ENCODE assay signal across 13 mouse cellular contexts in genomic region chr9:50724661-50725330, GRCm38 (mm10). TPM values are rescaled to one million over a fixed set of nuclear protein-coding genes. Genes with fewer than 3 reads are reported as not detected.
DNase-seq lines count a peak whose midpoint lies in the region; ATAC-seq and TF ChIP-seq lines count a peak whose summit lies in the region.
"Had no signal": no experiment of that assay in that cellular context is flagged by ENCODE, and none has a peak within 500 bp of the region (broad histone marks: within the 10 kb centered on the region; RNA-seq: fewer than 3 reads in every experiment).

No protein-coding gene starts in this region.

- peak overlapping the region; percentile 9; the same call in 1 of the 2 replicates for H3K4me2 ChIP-seq in heart, embryonic 14.5 days (ENCODE audit: low read length)
- H3K4me2 ChIP-seq in forebrain, embryonic 13.5 days = peak overlapping the region; percentile 39
- H3K4me2 ChIP-seq in midbrain, embryonic 15.5 days = peak overlapping the region; percentile 85
- H3K4me2 ChIP-seq: lung, embryonic 15.5 days had no signal

- no peak for TF ChIP-seq POLR2A in brain, embryonic 14.5 days (IDR thresholded peaks at IDR 0.05; ENCODE audit: borderline replicate concordance, extremely low read depth, insufficient read depth, insufficient read length, poor library complexity, severe bottlenecking)

- 46% methylated on average over 3 of the region's 3 CpGs for WGBS in heart, embryonic 14.5 days
- 34% methylated on average over 3 of the region's 3 CpGs for WGBS in forebrain, embryonic 13.5 days
- WGBS in midbrain, embryonic 15.5 days = 30% methylated on average over 3 of the region's 3 CpGs

- peaks cover 33 to 56% of the 10 kb centered on the region in 2 experiments for H3K4me1 ChIP-seq in heart, embryonic 14.5 days (ENCODE audit: control insufficient read depth in 2 of 2, insufficient read depth in 2 of 2, low read length in 2 of 2)
- peaks cover 65% of the 10 kb centered on the region for H3K4me1 ChIP-seq in forebrain, embryonic 13.5 days
- peaks cover 54% of the 10 kb centered on the region for H3K4me1 ChIP-seq in midbrain, embryonic 15.5 days

- no peaks in the 10 kb centered on the region for H3K27me3 ChIP-seq in heart, embryonic 14.5 days (ENCODE audit: control insufficient read depth, insufficient read depth, low read length)
- no peaks in the 10 kb centered on the region for H3K27me3 ChIP-seq in forebrain, embryonic 13.5 days
- no peaks in the 10 kb centered on the region for H3K27me3 ChIP-seq in midbrain, embryonic 15.5 days (replicated peaks)
- H3K27me3 ChIP-seq: lung, embryonic 15.5 days had no signal

- ATAC-seq in heart, embryonic 14.5 days (ENCODE audit: insufficient number of reproducible peaks, insufficient read depth, low FRiP score, low read depth) = no peak
- ATAC-seq in forebrain, embryonic 13.5 days = no peak
- no peak for ATAC-seq in midbrain, embryonic 15.5 days (replicated peaks)
- ATAC-seq in megakaryocyte-erythroid progenitor cell, adult 5-6 weeks (replicated peaks; ENCODE audit: low FRiP score, low TSS enrichment, poor library complexity, severe bottlenecking) = no peak
- ATAC-seq: activated CD4-positive, CD25-positive, alpha-beta regulatory T cell, adult 4 months had no signal

- DNase-seq in heart, postnatal 36 days = no peak
- peak; percentile 80 for DNase-seq in brain, embryonic 14.5 days (ENCODE audit: low read depth)
- no peak for DNase-seq in B cell, adult 2 months
- DNase-seq in left cerebral cortex, postnatal 4 days = no peak
- DNase-seq: kidney, postnatal 10 days; thymus, adult 2 months had no signal

- no peaks in the 10 kb centered on the region for H3K36me3 ChIP-seq in heart, embryonic 14.5 days (ENCODE audit: control insufficient read depth, insufficient read depth, low read length)
- H3K36me3 ChIP-seq in forebrain, embryonic 13.5 days (ENCODE audit: poor library complexity, severe bottlenecking) = no peaks in the 10 kb centered on the region
- no peaks in the 10 kb centered on the region for H3K36me3 ChIP-seq in midbrain, embryonic 15.5 days (replicated peaks)
- H3K36me3 ChIP-seq: lung, embryonic 15.5 days had no signal

- H3K27ac ChIP-seq in heart, embryonic 14.5 days (replicated peaks in 1 of 2; ENCODE audit: control insufficient read depth in 1 of 2, insufficient read depth in 1 of 2, low read depth in 2 of 2, low read length in 2 of 2) = peak overlapping the region; percentile 74 to 95; a peak in 2 of 4 replicates
- peak overlapping the region; percentile 70 for H3K27ac ChIP-seq in forebrain, embryonic 13.5 days
- peak overlapping the region; percentile 87 for H3K27ac ChIP-seq in midbrain, embryonic 15.5 days
- H3K27ac ChIP-seq: left cerebral cortex, adult 2 months; lung, embryonic 15.5 days had no signal

- TF ChIP-seq CTCF in brain, embryonic 14.5 days (IDR thresholded peaks at IDR 0.05; ENCODE audit: borderline replicate concordance, extremely low read depth, insufficient read depth, insufficient read length) = no peak

- no peaks in the 10 kb centered on the region for H3K9me3 ChIP-seq in heart, embryonic 14.5 days (ENCODE audit: control insufficient read depth, low read length)
- no peaks in the 10 kb centered on the region for H3K9me3 ChIP-seq in forebrain, embryonic 13.5 days (replicated peaks)
- H3K9me3 ChIP-seq in midbrain, embryonic 15.5 days = no peaks in the 10 kb centered on the region
- H3K9me3 ChIP-seq: lung, embryonic 15.5 days had no signal

- H3K4me3 ChIP-seq in heart, embryonic 14.5 days (ENCODE audit: control insufficient read depth in 1 of 2, insufficient read depth in 1 of 2, low read depth in 1 of 2, low read length in 2 of 2) = no peak overlapping the region
- H3K4me3 ChIP-seq in forebrain, embryonic 13.5 days = peak overlapping the region; percentile 10; the same call in 1 of the 2 replicates
- H3K4me3 ChIP-seq in midbrain, embryonic 15.5 days = no peak overlapping the region
- H3K4me3 ChIP-seq: left cerebral cortex, adult 2 months; lung, embryonic 15.5 days had no signal

- intact Hi-C loops in heart, postnatal 36 days (cut with DNase I) = loop anchor here (5.0 kb wide), 1 partner anchor 43 kb away; the partner anchor contains the start of gene Fdxacb1
- intact Hi-C loops in left cerebral cortex, postnatal 4 days (cut with DNase I) = no loop called here

- 0 out of 2 replicates have a peak overlapping the region, but pooled peaks have one; percentile 21 for H3K9ac ChIP-seq in heart, embryonic 14.5 days (ENCODE audit: low read length)
- H3K9ac ChIP-seq in forebrain, embryonic 13.5 days = peak overlapping the region; percentile 37; the same call in 1 of the 2 replicates
- 0 out of 2 replicates have a peak overlapping the region, but pooled peaks have one; percentile 18 for H3K9ac ChIP-seq in midbrain, embryonic 15.5 days
- H3K9ac ChIP-seq: lung, embryonic 15.5 days had no signal

RNA-seq across cellular contexts. Expression of gene Dixdc1, which starts 14.5 kb away (rescaled TPM):
- 11.9 and 12.5 TPM in 2 replicates for polyA plus RNA-seq in heart, embryonic 14.5 days (2014; fragmentation: Nextera tagmentation; extraction: Ambion mirVana)
- total RNA-seq in heart, postnatal 36 days (2021) = 1 to 10 TPM; 4.2 to 7.4 TPM
- 29.9 and 40.6 TPM in 2 replicates for polyA plus RNA-seq in brain, embryonic 14.5 days (2012; rRNA removed)
- 20.2 and 21.4 TPM in 2 replicates for polyA plus RNA-seq in forebrain, embryonic 13.5 days (2015; fragmentation: Nextera tagmentation; extraction: Ambion mirVana)
- polyA plus RNA-seq in midbrain, embryonic 15.5 days (2015; fragmentation: Nextera tagmentation; extraction: Ambion mirVana) = 33.0 and 37.9 TPM in 2 replicates
- total RNA-seq in megakaryocyte-erythroid progenitor cell, adult 5-6 weeks (2014; fragmentation: Nextera tagmentation) = not detected in 2 replicates
- total RNA-seq in megakaryocyte-erythroid progenitor cell, adult 5-6 weeks (2017) = not detected in 2 replicates
- total RNA-seq in left cerebral cortex, postnatal 4 days (2021) = 10 to 100 TPM; 65.3 to 66.0 TPM

RNA-seq across cellular contexts. Expression of gene 2310030G06Rik, which starts 21.5 kb away (rescaled TPM):
- polyA plus RNA-seq in heart, embryonic 14.5 days (2014; fragmentation: Nextera tagmentation; extraction: Ambion mirVana) = 10.3 and 11.4 TPM in 2 replicates
- 1 to 10 TPM; 2.5 to 5.5 TPM for total RNA-seq in heart, postnatal 36 days (2021)
- polyA plus RNA-seq in brain, embryonic 14.5 days (2012; rRNA removed) = 1.2 and 1.7 TPM in 2 replicates
- polyA plus RNA-seq in forebrain, embryonic 13.5 days (2015; fragmentation: Nextera tagmentation; extraction: Ambion mirVana) = 1.0 and 1.2 TPM in 2 replicates
- polyA plus RNA-seq in midbrain, embryonic 15.5 days (2015; fragmentation: Nextera tagmentation; extraction: Ambion mirVana) = 1.5 and 2.3 TPM in 2 replicates
- not detected in 2 replicates for total RNA-seq in megakaryocyte-erythroid progenitor cell, adult 5-6 weeks (2014; fragmentation: Nextera tagmentation)
- not detected in 2 replicates for total RNA-seq in megakaryocyte-erythroid progenitor cell, adult 5-6 weeks (2017)
- total RNA-seq in left cerebral cortex, postnatal 4 days (2021) = 1 to 10 TPM; 1.8 to 2.0 TPM
- polyA plus RNA-seq: activated CD4-positive, CD25-positive, alpha-beta regulatory T cell, adult 4 months had no signal

RNA-seq across cellular contexts. Expression of gene Cryab, which starts 26.3 kb away (rescaled TPM):
- polyA plus RNA-seq in heart, embryonic 14.5 days (2014; fragmentation: Nextera tagmentation; extraction: Ambion mirVana) = 1,286 and 1,345 TPM in 2 replicates
- total RNA-seq in heart, postnatal 36 days (2021) = 1,000 to 10,000 TPM; 2,657 to 2,874 TPM
- polyA plus RNA-seq in brain, embryonic 14.5 days (2012; rRNA removed) = 5.7 and 6.1 TPM in 2 replicates
- 4.7 and 6.5 TPM in 2 replicates for polyA plus RNA-seq in forebrain, embryonic 13.5 days (2015; fragmentation: Nextera tagmentation; extraction: Ambion mirVana)
- polyA plus RNA-seq in midbrain, embryonic 15.5 days (2015; fragmentation: Nextera tagmentation; extraction: Ambion mirVana) = 10.7 and 11.8 TPM in 2 replicates
- total RNA-seq in megakaryocyte-erythroid progenitor cell, adult 5-6 weeks (2014; fragmentation: Nextera tagmentation) = not detected in 2 replicates
- total RNA-seq in megakaryocyte-erythroid progenitor cell, adult 5-6 weeks (2017) = not detected in 2 replicates
- total RNA-seq in left cerebral cortex, postnatal 4 days (2021) = 10 to 100 TPM; 39.1 to 40.9 TPM

RNA-seq across cellular contexts. Expression of gene Hspb2, which starts 27.4 kb away (rescaled TPM):
- 312 and 322 TPM in 2 replicates for polyA plus RNA-seq in heart, embryonic 14.5 days (2014; fragmentation: Nextera tagmentation; extraction: Ambion mirVana)
- total RNA-seq in heart, postnatal 36 days (2021) = 100 to 1,000 TPM; 132 to 137 TPM
- 1.3 and 1.8 TPM in 2 replicates for polyA plus RNA-seq in brain, embryonic 14.5 days (2012; rRNA removed)
- not detected in 2 replicates for polyA plus RNA-seq in forebrain, embryonic 13.5 days (2015; fragmentation: Nextera tagmentation; extraction: Ambion mirVana)
- polyA plus RNA-seq in midbrain, embryonic 15.5 days (2015; fragmentation: Nextera tagmentation; extraction: Ambion mirVana) = 0.87 and 1.1 TPM in 2 replicates
- not detected in 2 replicates for total RNA-seq in megakaryocyte-erythroid progenitor cell, adult 5-6 weeks (2014; fragmentation: Nextera tagmentation)
- total RNA-seq in megakaryocyte-erythroid progenitor cell, adult 5-6 weeks (2017) = not detected in 2 replicates
- total RNA-seq in left cerebral cortex, postnatal 4 days (2021) = 1 to 10 TPM; 1.0 to 1.3 TPM

RNA-seq across cellular contexts. Expression of gene Fdxacb1, which starts 43.2 kb away (rescaled TPM):
- 9.0 and 9.1 TPM in 2 replicates for polyA plus RNA-seq in heart, embryonic 14.5 days (2014; fragmentation: Nextera tagmentation; extraction: Ambion mirVana)
- total RNA-seq in heart, postnatal 36 days (2021) = 1 to 10 TPM; 6.0 to 6.6 TPM
- 8.0 and 8.3 TPM in 2 replicates for polyA plus RNA-seq in brain, embryonic 14.5 days (2012; rRNA removed)
- polyA plus RNA-seq in forebrain, embryonic 13.5 days (2015; fragmentation: Nextera tagmentation; extraction: Ambion mirVana) = 10.9 and 12.3 TPM in 2 replicates
- polyA plus RNA-seq in midbrain, embryonic 15.5 days (2015; fragmentation: Nextera tagmentation; extraction: Ambion mirVana) = 12.0 and 12.3 TPM in 2 replicates
- 12.7 and 21.0 TPM in 2 replicates for total RNA-seq in megakaryocyte-erythroid progenitor cell, adult 5-6 weeks (2014; fragmentation: Nextera tagmentation)
- total RNA-seq in megakaryocyte-erythroid progenitor cell, adult 5-6 weeks (2017) = 10.5 and 10.8 TPM in 2 replicates
- total RNA-seq in left cerebral cortex, postnatal 4 days (2021) = 1 to 10 TPM; 5.9 to 8.3 TPM

Comparison
In these comparisons a context has a peak if more than half of its experiments do, and no peak if none do; other contexts are left out.
1. H3K4me2 ChIP-seq: peak in every context shown above with its lines; median percentile 85 in midbrain, embryonic 15.5 days; 39 in forebrain, embryonic 13.5 days; 9 in heart, embryonic 14.5 days.
2. RNA of gene Cryab, which starts 26.3 kb away (polyA plus RNA-seq): 1,286 to 1,345 TPM in heart, embryonic 14.5 days; 10.7 to 11.8 TPM in midbrain, embryonic 15.5 days, 4.7 to 6.5 TPM in forebrain, embryonic 13.5 days and 5.7 to 6.1 TPM in brain, embryonic 14.5 days; every median in the first group is over 100 times any median in the second.
3. Peak in every context shown above with its lines, with median percentiles within 50 percentile points of each other: H3K27ac ChIP-seq and H3K9ac ChIP-seq.